Mouse (Mus musculus) fibroblast of lung, adult 2 months (primary cell): ENCODE data around the gene Tmem50b.
A peak's percentile ranks its signal among the peaks of the same experiment; 100 is the strongest.
"Not testable (repeated sequence)": the region's sequence is repeated elsewhere in the genome, so short reads cannot be mapped to it uniquely, and the experiment has no call there.

Experiments
- DNase-seq: peaks from one replicate; pipeline ENCODE4 v3.0.0-alpha.2; 2011; ENCODE audit warnings: low read depth

Tmem50b gene

GRCm38 (mm10) chr16:91597672-91598010, at the start of gene Tmem50b:
Gene Tmem50b (minus strand): TSS chr16:91597800.
- peak; percentile 92 for DNase-seq

GRCm38 (mm10) chr16:91646681-91647419, 49.2 kb upstream of the Tmem50b start, which contains the start of gene Gart:
Gene Gart (minus strand): TSS chr16:91646952.
- peak; percentile 73 for DNase-seq

GRCm38 (mm10) chr16:91645995-91646602, 48.5 kb upstream of the Tmem50b start:
- DNase-seq, result peak; percentile 19

- DNase-seq, result not testable (repeated sequence)
These were observed 47.8 kb upstream of the Tmem50b start for GRCm38 (mm10) chr16:91645420-91645819.

- DNase-seq, result no peak
These were observed 47.3 kb upstream of the Tmem50b start for GRCm38 (mm10) chr16:91644901-91645300.

- no peak for DNase-seq
These were observed 42.6 kb upstream of the Tmem50b start for GRCm38 (mm10) chr16:91640171-91640570.

GRCm38 (mm10) chr16:91639636-91640035, 42.0 kb upstream of the Tmem50b start:
- DNase-seq, result no peak

GRCm38 (mm10) chr16:91639161-91639560, 41.6 kb upstream of the Tmem50b start:
- DNase-seq, result no peak

- DNase-seq, result no peak
These were observed 36.0 kb upstream of the Tmem50b start for GRCm38 (mm10) chr16:91633641-91634040.

GRCm38 (mm10) chr16:91632940-91633339, 35.3 kb upstream of the Tmem50b start:
- DNase-seq, result no peak

- DNase-seq, result no peak
These were observed 34.8 kb upstream of the Tmem50b start for GRCm38 (mm10) chr16:91632439-91632838.

GRCm38 (mm10) chr16:91630584-91630983, 33.0 kb upstream of the Tmem50b start:
- DNase-seq, result no peak

GRCm38 (mm10) chr16:91629749-91630148, 32.1 kb upstream of the Tmem50b start:
- DNase-seq, result no peak

GRCm38 (mm10) chr16:91628673-91629072, 31.1 kb upstream of the Tmem50b start:
- no peak for DNase-seq

- DNase-seq, result no peak
These were observed 30.2 kb upstream of the Tmem50b start for GRCm38 (mm10) chr16:91627831-91628230.

- no peak for DNase-seq
These were observed 25.5 kb upstream of the Tmem50b start for GRCm38 (mm10) chr16:91623074-91623473.

GRCm38 (mm10) chr16:91620991-91621390, 23.4 kb upstream of the Tmem50b start:
- DNase-seq, result no peak

GRCm38 (mm10) chr16:91620185-91620584, 22.6 kb upstream of the Tmem50b start:
- DNase-seq, result no peak

GRCm38 (mm10) chr16:91618511-91619501, 21.2 kb upstream of the Tmem50b start, which contains the start of gene Dnajc28:
Gene Dnajc28 (minus strand): TSS chr16:91619026.
- peak; percentile 35 for DNase-seq

GRCm38 (mm10) chr16:91614552-91614951, 17.0 kb upstream of the Tmem50b start:
- DNase-seq, result no peak

- no peak for DNase-seq
These were observed 14.9 kb upstream of the Tmem50b start for GRCm38 (mm10) chr16:91612525-91612924.

GRCm38 (mm10) chr16:91611248-91611647, 13.6 kb upstream of the Tmem50b start:
- no peak for DNase-seq
